Mouse (Mus musculus): ENCODE measurements around the gene Ptprr. TPM values are rescaled to one million over a fixed set of nuclear protein-coding genes. Genes with fewer than 3 reads are reported as not detected.
A peak's percentile ranks its signal among the peaks of the same experiment; 100 is the strongest.

Gene Ptprr
- polyA plus RNA-seq, 1 experiment = not detected

GRCm38 (mm10) chr10:116183258-116183657 lies 165.2 kb downstream of the Ptprr start:
- no peak overlapping the region for H3K4me3 ChIP-seq (ENCODE audit: insufficient read depth, low read length)
- H3K4me1 ChIP-seq (ENCODE audit: control insufficient read depth, insufficient read depth, low read length) = no peaks in the 10 kb centered on the region
- no peak overlapping the region for H3K27ac ChIP-seq (ENCODE audit: insufficient read depth, low read depth, low read length)
- no peak for TF ChIP-seq CTCF (IDR thresholded peaks at IDR 0.05; ENCODE audit: low read depth, low read length)
- no peak for TF ChIP-seq POLR2A (IDR thresholded peaks at IDR 0.05; ENCODE audit: borderline replicate concordance, low read depth, low read length)

GRCm38 (mm10) chr10:116191724-116192123 lies 173.7 kb downstream of the Ptprr start:
- Histone ChIP-seq H3K27ac (ENCODE audit: insufficient read depth, low read depth, low read length) (no peak overlapping the region), H3K4me1 (ENCODE audit: control insufficient read depth, insufficient read depth, low read length) (no peaks in the 10 kb centered on the region), H3K4me3 (ENCODE audit: insufficient read depth, low read length) (no peak overlapping the region)
- no peak for TF ChIP-seq POLR2A (IDR thresholded peaks at IDR 0.05; ENCODE audit: borderline replicate concordance, low read depth, low read length)
- TF ChIP-seq CTCF (IDR thresholded peaks at IDR 0.05; ENCODE audit: low read depth, low read length) = no peak

- no peaks in the 10 kb centered on the region for H3K4me1 ChIP-seq (ENCODE audit: control insufficient read depth, insufficient read depth, low read length)
- no peak for TF ChIP-seq POLR2A (IDR thresholded peaks at IDR 0.05; ENCODE audit: borderline replicate concordance, low read depth, low read length)
- TF ChIP-seq CTCF (IDR thresholded peaks at IDR 0.05; ENCODE audit: low read depth, low read length) = no peak
- no peak overlapping the region for H3K27ac ChIP-seq (ENCODE audit: insufficient read depth, low read depth, low read length)
- H3K4me3 ChIP-seq (ENCODE audit: insufficient read depth, low read length) = no peak overlapping the region
Observed at GRCm38 (mm10) chr10:116192293-116192692, 174.3 kb downstream of the Ptprr start.

GRCm38 (mm10) chr10:116194409-116194808 lies 176.4 kb downstream of the Ptprr start:
- Histone ChIP-seq H3K4me1 (ENCODE audit: control insufficient read depth, insufficient read depth, low read length) (no peaks in the 10 kb centered on the region), H3K27ac (ENCODE audit: insufficient read depth, low read depth, low read length) (no peak overlapping the region), H3K4me3 (ENCODE audit: insufficient read depth, low read length) (no peak overlapping the region)
- TF ChIP-seq POLR2A (IDR thresholded peaks at IDR 0.05; ENCODE audit: borderline replicate concordance, low read depth, low read length) = no peak
- no peak for TF ChIP-seq CTCF (IDR thresholded peaks at IDR 0.05; ENCODE audit: low read depth, low read length)

- no peak overlapping the region for H3K4me3 ChIP-seq (ENCODE audit: insufficient read depth, low read length)
- H3K27ac ChIP-seq (ENCODE audit: insufficient read depth, low read depth, low read length) = no peak overlapping the region
- no peaks in the 10 kb centered on the region for H3K4me1 ChIP-seq (ENCODE audit: control insufficient read depth, insufficient read depth, low read length)
- TF ChIP-seq POLR2A (IDR thresholded peaks at IDR 0.05; ENCODE audit: borderline replicate concordance, low read depth, low read length) (no peak), CTCF (IDR thresholded peaks at IDR 0.05; ENCODE audit: low read depth, low read length) (no peak)
Observed at GRCm38 (mm10) chr10:116196596-116197415, 178.8 kb downstream of the Ptprr start.

GRCm38 (mm10) chr10:116197416-116197939 lies 179.5 kb downstream of the Ptprr start:
- no peak for TF ChIP-seq POLR2A (IDR thresholded peaks at IDR 0.05; ENCODE audit: borderline replicate concordance, low read depth, low read length)
- TF ChIP-seq CTCF (IDR thresholded peaks at IDR 0.05; ENCODE audit: low read depth, low read length) = no peak
- Histone ChIP-seq H3K4me3 (ENCODE audit: insufficient read depth, low read length) (no peak overlapping the region), H3K4me1 (ENCODE audit: control insufficient read depth, insufficient read depth, low read length) (no peaks in the 10 kb centered on the region), H3K27ac (ENCODE audit: insufficient read depth, low read depth, low read length) (no peak overlapping the region)

- no peak overlapping the region for H3K27ac ChIP-seq (ENCODE audit: insufficient read depth, low read depth, low read length)
- no peak overlapping the region for H3K4me3 ChIP-seq (ENCODE audit: insufficient read depth, low read length)
- no peaks in the 10 kb centered on the region for H3K4me1 ChIP-seq (ENCODE audit: control insufficient read depth, insufficient read depth, low read length)
- no peak for TF ChIP-seq POLR2A (IDR thresholded peaks at IDR 0.05; ENCODE audit: borderline replicate concordance, low read depth, low read length)
- TF ChIP-seq CTCF (IDR thresholded peaks at IDR 0.05; ENCODE audit: low read depth, low read length) = peak; percentile 47
Observed at GRCm38 (mm10) chr10:116199035-116199434, 181.0 kb downstream of the Ptprr start.

- Histone ChIP-seq H3K4me1 (ENCODE audit: control insufficient read depth, insufficient read depth, low read length) (no peaks in the 10 kb centered on the region), H3K27ac (ENCODE audit: insufficient read depth, low read depth, low read length) (no peak overlapping the region), H3K4me3 (ENCODE audit: insufficient read depth, low read length) (no peak overlapping the region)
- TF ChIP-seq POLR2A (IDR thresholded peaks at IDR 0.05; ENCODE audit: borderline replicate concordance, low read depth, low read length) (no peak), CTCF (IDR thresholded peaks at IDR 0.05; ENCODE audit: low read depth, low read length) (no peak)
Observed at GRCm38 (mm10) chr10:116201542-116201941, 183.5 kb downstream of the Ptprr start.

- Histone ChIP-seq H3K27ac (ENCODE audit: insufficient read depth, low read depth, low read length) (no peak overlapping the region), H3K4me1 (ENCODE audit: control insufficient read depth, insufficient read depth, low read length) (no peaks in the 10 kb centered on the region), H3K4me3 (ENCODE audit: insufficient read depth, low read length) (no peak overlapping the region)
- TF ChIP-seq CTCF (IDR thresholded peaks at IDR 0.05; ENCODE audit: low read depth, low read length) (no peak), POLR2A (IDR thresholded peaks at IDR 0.05; ENCODE audit: borderline replicate concordance, low read depth, low read length) (no peak)
Observed at GRCm38 (mm10) chr10:116205580-116206358, 187.8 kb downstream of the Ptprr start.

- no peak overlapping the region for H3K27ac ChIP-seq (ENCODE audit: insufficient read depth, low read depth, low read length)
- TF ChIP-seq POLR2A (IDR thresholded peaks at IDR 0.05; ENCODE audit: borderline replicate concordance, low read depth, low read length) = no peak
- TF ChIP-seq CTCF (IDR thresholded peaks at IDR 0.05; ENCODE audit: low read depth, low read length) = no peak
- H3K4me1 ChIP-seq (ENCODE audit: control insufficient read depth, insufficient read depth, low read length) = no peaks in the 10 kb centered on the region
- H3K4me3 ChIP-seq (ENCODE audit: insufficient read depth, low read length) = no peak overlapping the region
Observed at GRCm38 (mm10) chr10:116206449-116206848, 188.4 kb downstream of the Ptprr start.
